Mouse (Mus musculus): ENCODE measurements around the gene Gm28042. TPM values are rescaled to one million over a fixed set of nuclear protein-coding genes. Genes with fewer than 3 reads are reported as not detected.

Gm28042 gene
- total and polyA plus RNA-seq, 3 experiments, result 0.77 to 1.9 (median 1.8) TPM

DNA sequence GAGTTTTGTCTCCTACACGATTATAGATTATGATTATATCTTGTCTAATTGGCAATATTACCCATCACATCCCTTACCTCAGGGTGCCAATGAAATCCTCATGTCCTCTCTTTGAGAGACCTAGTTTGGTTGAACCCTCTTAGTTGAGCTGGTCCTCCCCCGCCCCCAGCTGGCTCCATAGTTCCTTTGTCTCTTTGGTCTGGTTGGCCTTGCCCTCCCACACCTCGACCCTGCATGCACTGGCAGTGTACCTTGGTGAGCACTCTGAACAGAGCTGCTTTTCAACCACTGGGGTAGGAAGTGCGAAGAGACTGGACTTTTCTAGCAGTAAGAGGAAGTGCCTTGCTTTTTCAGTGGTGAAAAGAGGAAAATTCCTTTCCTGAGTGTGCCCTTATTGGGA, 25.3 kb upstream of the Gm28042 start:
- Histone ChIP-seq H3K36me3 (replicated peaks in 1 of 2; ENCODE audit: control insufficient read depth in 1 of 2, insufficient read depth in 1 of 2, low read length in 1 of 2) (peaks cover 0 to 29% of the 10 kb centered on the region in 2 experiments), H3K79me2 (replicated peaks; ENCODE audit: control insufficient read depth, extremely low read depth, insufficient read depth, poor library complexity, severe bottlenecking) (no peaks in the 10 kb centered on the region), H3K4me3 (replicated peaks in 1 of 3; ENCODE audit: low read depth in 2 of 3, low read length in 2 of 3, poor library complexity in 1 of 3) (no peak overlapping the region), H3K4me2 (ENCODE audit: insufficient read depth, low read depth, poor library complexity, severe bottlenecking) (no peak overlapping the region), H3K9ac (ENCODE audit: insufficient read depth, low read depth) (no peak overlapping the region), H3K27me3 (replicated peaks) (no peaks in the 10 kb centered on the region), H3K9me3 (replicated peaks; ENCODE audit: low read length) (no peaks in the 10 kb centered on the region), H3K4me1 (ENCODE audit: control insufficient read depth in 1 of 2, insufficient read depth in 2 of 2) (peaks cover 10 to 18% of the 10 kb centered on the region in 2 experiments; a peak in 3 of 4 replicates), H3K27ac (ENCODE audit: insufficient read depth, low read depth) (no peak overlapping the region)
- dilution Hi-C loops (cut with MboI; ENCODE audit: extremely low pct_ligation_motif_present, extremely low pct_unique_long_range_greater_than_20kb, low sequenced_read_pairs) (no loop called here), in situ Hi-C loops (cut with MboI; ENCODE audit: low pct_ligation_motif_present, low pct_unique_long_range_greater_than_20kb, low sequenced_read_pairs) (no loop called here)
- no peak for DNase-seq (ENCODE audit: extremely low read depth)
- no peak for TF ChIP-seq BHLHE40 (IDR thresholded peaks at IDR 0.05; ENCODE audit: low read depth, low read length)
- no peak for TF ChIP-seq KAT2A (IDR thresholded peaks at IDR 0.05; ENCODE audit: insufficient replicate concordance, low read length)
- no peak for TF ChIP-seq RCOR1 (conservative IDR thresholded peaks at IDR 0.05; ENCODE audit: low read depth, low read length)
- TF ChIP-seq MXI1 (IDR thresholded peaks at IDR 0.05; ENCODE audit: low read depth, low read length), result no peak
- no peak for TF ChIP-seq UBTF (IDR thresholded peaks at IDR 0.05; ENCODE audit: low read depth, low read length)
- TF ChIP-seq HCFC1 (IDR thresholded peaks at IDR 0.05; ENCODE audit: low read depth, low read length), result no peak
- TF ChIP-seq POLR2AphosphoS2 (IDR thresholded peaks at IDR 0.05; ENCODE audit: low read depth, low read length), result no peak
- no peak for TF ChIP-seq NRF1 (IDR thresholded peaks at IDR 0.05; ENCODE audit: low read depth, low read length)
- no peak for TF ChIP-seq MYC (IDR thresholded peaks at IDR 0.05; ENCODE audit: low read depth, low read length)
- no peak for TF ChIP-seq CHD1 (IDR thresholded peaks at IDR 0.05; ENCODE audit: low read depth, low read length)
- TF ChIP-seq ZC3H11A (IDR thresholded peaks at IDR 0.05; ENCODE audit: low read depth, low read length), result no peak

DNA sequence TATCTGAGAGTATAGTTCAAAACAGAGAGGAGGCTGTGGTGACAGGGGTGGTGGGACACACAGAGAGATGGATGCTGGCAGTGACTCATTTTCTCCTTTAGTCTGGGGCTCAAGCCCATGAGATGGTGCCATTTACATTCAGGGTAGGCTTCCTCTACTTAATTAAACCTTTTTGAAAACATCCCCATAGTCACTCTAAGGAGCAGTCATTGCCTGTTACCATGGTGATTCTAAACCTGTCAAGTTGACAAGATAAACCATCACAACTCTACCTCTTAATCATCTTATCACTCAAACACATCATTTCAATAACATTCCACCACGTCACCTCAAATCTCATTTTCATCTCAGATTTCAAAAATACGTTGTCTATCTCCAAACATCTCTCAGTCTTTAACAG, 23.3 kb upstream of the Gm28042 start:
- dilution Hi-C loops (cut with MboI; ENCODE audit: extremely low pct_ligation_motif_present, extremely low pct_unique_long_range_greater_than_20kb, low sequenced_read_pairs), result no loop called here
- Histone ChIP-seq H3K27ac (ENCODE audit: insufficient read depth, low read depth) (no peak overlapping the region), H3K9me3 (replicated peaks; ENCODE audit: low read length) (no peaks in the 10 kb centered on the region), H3K79me2 (replicated peaks; ENCODE audit: control insufficient read depth, extremely low read depth, insufficient read depth, poor library complexity, severe bottlenecking) (no peaks in the 10 kb centered on the region), H3K4me3 (replicated peaks in 1 of 3; ENCODE audit: low read depth in 2 of 3, low read length in 2 of 3, poor library complexity in 1 of 3) (no peak overlapping the region), H3K4me1 (ENCODE audit: control insufficient read depth in 1 of 2, insufficient read depth in 2 of 2) (peaks cover 10 to 18% of the 10 kb centered on the region in 2 experiments; a peak in 3 of 4 replicates), H3K36me3 (replicated peaks in 1 of 2; ENCODE audit: control insufficient read depth in 1 of 2, insufficient read depth in 1 of 2, low read length in 1 of 2) (peaks cover 0 to 23% of the 10 kb centered on the region in 2 experiments), H3K27me3 (replicated peaks) (no peaks in the 10 kb centered on the region), H3K4me2 (ENCODE audit: insufficient read depth, low read depth, poor library complexity, severe bottlenecking) (no peak overlapping the region), H3K9ac (ENCODE audit: insufficient read depth, low read depth) (no peak overlapping the region)
- TF ChIP-seq JUN (IDR thresholded peaks at IDR 0.05; ENCODE audit: insufficient read depth, low read depth, low read length), result no peak
- no peak for TF ChIP-seq IRF4 (IDR thresholded peaks at IDR 0.05; ENCODE audit: low read depth, low read length)
- TF ChIP-seq BHLHE40 (IDR thresholded peaks at IDR 0.05; ENCODE audit: low read depth, low read length), result no peak
- no peak for TF ChIP-seq ETS1 (conservative IDR thresholded peaks at IDR 0.05; ENCODE audit: low read depth, low read length)
- TF ChIP-seq POLR2A (IDR thresholded peaks at IDR 0.05; ENCODE audit: low read depth, low read length), result no peak
- TF ChIP-seq ZKSCAN1 (IDR thresholded peaks at IDR 0.05; ENCODE audit: borderline replicate concordance, low read depth, low read length), result no peak
- in situ Hi-C loops (cut with MboI; ENCODE audit: low pct_ligation_motif_present, low pct_unique_long_range_greater_than_20kb, low sequenced_read_pairs), result no loop called here
- DNase-seq (ENCODE audit: extremely low read depth), result no peak
